Mouse (Mus musculus) kidney, postnatal 0 days (tissue): ENCODE results near the gene Ltbp2. TPM values are rescaled to one million over a fixed set of nuclear protein-coding genes. Genes with fewer than 3 reads are reported as not detected.
A peak's percentile ranks its signal among the peaks of the same experiment; 100 is the strongest.

Experiments
- ATAC-seq: fragments of 200-750 bp; cut with Nextera tagmentation; replicated peaks from 2 replicates; pipeline ENCODE4 v1.8.0; 2017; ENCODE audit warnings: low read depth, moderate number of reproducible peaks, moderate TSS enrichment, moderate library complexity; ENCODE audit not compliant: low FRiP score
- DNase-seq: peaks from one replicate; pipeline ENCODE4 v3.0.0-alpha.2; 2016; ENCODE audit warnings: low spot score
- H3K27ac ChIP-seq: fragments of 300-500 bp; sonication (generic); 2 replicates; pipeline ENCODE4 v1.5.1; 2014; ENCODE audit warnings: mild to moderate bottlenecking
- H3K27me3 ChIP-seq: fragments of 300-500 bp; sonication (generic); 2 replicates; pipeline ENCODE4 v1.6.1; 2014; ENCODE audit warnings: low read length, mixed read lengths; ENCODE audit not compliant: insufficient read depth
- H3K36me3 ChIP-seq: fragments of 300-500 bp; sonication (generic); 2 replicates; pipeline ENCODE4 v1.6.1; 2014; ENCODE audit warnings: low read length, mixed read lengths; ENCODE audit not compliant: insufficient read depth
- H3K4me1 ChIP-seq: fragments of 300-500 bp; sonication (generic); replicated peaks from 2 replicates; pipeline ENCODE4 v1.6.1; 2014; ENCODE audit warnings: antibody characterized with exemption, low read length, mixed read lengths; ENCODE audit not compliant: insufficient read depth
- H3K4me2 ChIP-seq: fragments of 300-500 bp; sonication (generic); 2 replicates; pipeline ENCODE4 v1.6.1; 2014; ENCODE audit warnings: mild to moderate bottlenecking, low read length, moderate library complexity, mixed read lengths
- H3K4me3 ChIP-seq: fragments of 300-500 bp; sonication (generic); replicated peaks from 2 replicates; pipeline ENCODE4 v1.5.1; 2014; ENCODE audit warnings: low read depth, low read length
- H3K9ac ChIP-seq: fragments of 300-500 bp; sonication (generic); 2 replicates; pipeline ENCODE4 v1.6.1; 2014; ENCODE audit warnings: low read depth, low read length
- H3K9me3 ChIP-seq: fragments of 300-500 bp; sonication (generic); replicated peaks from 2 replicates; pipeline ENCODE4 v1.6.1; 2016; ENCODE audit warnings: low read length, inconsistent platforms, mixed read lengths
- CTCF ChIP-seq: IDR thresholded peaks from 2 replicates; pipeline ENCODE4 v1.5.1; 2016; ENCODE audit warnings: antibody characterized with exemption, low read depth, mild to moderate bottlenecking, moderate library complexity
- WGBS: fragments of 180-500 bp; shearing (Covaris S2); extraction: QIAGEN DNeasy Blood & Tissue Kit; methylation state at CpG from one replicate; pipeline ENCODE4 v1.1.7; 2014; 5-methylcytosine and 5-hydroxymethylcytosine counted together
- polyA plus RNA-seq: library from polyadenylated mRNA; unstranded; fragments of >200 nt; fragmentation: Nextera tagmentation; extraction: Ambion mirVana; gene quantifications from 2 replicates; pipeline ENCODE4 v1.2.1, GENCODE M21; 2015

Gene Ltbp2
- polyA plus RNA-seq, 1 experiment from 2014 or later: 0.14 TPM

GRCm38 (mm10) chr12:84834773-84835172, 41.6 kb downstream of the Ltbp2 start:
- H3K9me3 ChIP-seq: no peaks in the 10 kb centered on the region
- H3K9ac ChIP-seq: no peak overlapping the region
- H3K4me2 ChIP-seq: no peak overlapping the region
- H3K27ac ChIP-seq: no peak overlapping the region
- no peak overlapping the region for H3K4me3 ChIP-seq
- no peaks in the 10 kb centered on the region for H3K36me3 ChIP-seq
- 74% methylated on average over 4 of the region's 4 CpGs for WGBS
- H3K4me1 ChIP-seq: no peaks in the 10 kb centered on the region
- no peaks in the 10 kb centered on the region for H3K27me3 ChIP-seq
- DNase-seq (peak; percentile 46), ATAC-seq (no peak)
- no peak for TF ChIP-seq CTCF

GRCm38 (mm10) chr12:84831648-84832047, 44.7 kb downstream of the Ltbp2 start:
- Histone ChIP-seq H3K27ac (no peak overlapping the region), H3K4me3 (no peak overlapping the region), H3K27me3 (no peaks in the 10 kb centered on the region), H3K4me1 (no peaks in the 10 kb centered on the region), H3K4me2 (no peak overlapping the region), H3K9ac (no peak overlapping the region), H3K9me3 (no peaks in the 10 kb centered on the region), H3K36me3 (no peaks in the 10 kb centered on the region)
- WGBS: 82% methylated on average over 10 of the region's 10 CpGs
- no peak for TF ChIP-seq CTCF
- no peak for DNase-seq
- ATAC-seq: no peak

GRCm38 (mm10) chr12:84831141-84831540, 45.2 kb downstream of the Ltbp2 start:
- Histone ChIP-seq H3K9ac (no peak overlapping the region), H3K36me3 (no peaks in the 10 kb centered on the region), H3K27me3 (no peaks in the 10 kb centered on the region), H3K4me2 (no peak overlapping the region), H3K4me3 (no peak overlapping the region), H3K9me3 (no peaks in the 10 kb centered on the region), H3K27ac (no peak overlapping the region), H3K4me1 (no peaks in the 10 kb centered on the region)
- no peak for TF ChIP-seq CTCF
- ATAC-seq (no peak), DNase-seq (no peak)
- WGBS: 57% methylated on average over 5 of the region's 5 CpGs

- H3K9me3 ChIP-seq: no peaks in the 10 kb centered on the region
- TF ChIP-seq CTCF: no peak
- H3K36me3 ChIP-seq: no peaks in the 10 kb centered on the region
- no peak overlapping the region for H3K4me2 ChIP-seq
- no peak overlapping the region for H3K27ac ChIP-seq
- no peaks in the 10 kb centered on the region for H3K4me1 ChIP-seq
- 90% methylated on average over 5 of the region's 5 CpGs for WGBS
- DNase-seq (no peak), ATAC-seq (no peak)
- no peak overlapping the region for H3K9ac ChIP-seq
- H3K27me3 ChIP-seq: no peaks in the 10 kb centered on the region
- H3K4me3 ChIP-seq: no peak overlapping the region
Measured at GRCm38 (mm10) chr12:84830438-84830837, 45.9 kb downstream of the Ltbp2 start.

- ATAC-seq: no peak
- H3K9ac ChIP-seq: no peak overlapping the region
- no peaks in the 10 kb centered on the region for H3K9me3 ChIP-seq
- no peak overlapping the region for H3K27ac ChIP-seq
- 75% methylated on average over 10 of the region's 10 CpGs for WGBS
- no peak overlapping the region for H3K4me2 ChIP-seq
- TF ChIP-seq CTCF: no peak
- no peaks in the 10 kb centered on the region for H3K4me1 ChIP-seq
- no peak for DNase-seq
- H3K36me3 ChIP-seq: no peaks in the 10 kb centered on the region
- H3K27me3 ChIP-seq: no peaks in the 10 kb centered on the region
- no peak overlapping the region for H3K4me3 ChIP-seq
Measured at GRCm38 (mm10) chr12:84829913-84830312, 46.4 kb downstream of the Ltbp2 start.

- TF ChIP-seq CTCF: no peak
- H3K27me3 ChIP-seq: no peaks in the 10 kb centered on the region
- WGBS: 73% methylated on average over 20 of the region's 20 CpGs
- no peak for ATAC-seq
- H3K9me3 ChIP-seq: no peaks in the 10 kb centered on the region
- no peak overlapping the region for H3K9ac ChIP-seq
- H3K4me1 ChIP-seq: no peaks in the 10 kb centered on the region
- DNase-seq: no peak
- no peaks in the 10 kb centered on the region for H3K36me3 ChIP-seq
- no peak overlapping the region for H3K4me2 ChIP-seq
- H3K4me3 ChIP-seq: no peak overlapping the region
- no peak overlapping the region for H3K27ac ChIP-seq
Measured at GRCm38 (mm10) chr12:84829109-84829724, 47.1 kb downstream of the Ltbp2 start.

GRCm38 (mm10) chr12:84827384-84827933, 48.9 kb downstream of the Ltbp2 start:
- H3K4me2 ChIP-seq: no peak overlapping the region
- 54% methylated on average over 8 of the region's 8 CpGs for WGBS
- no peaks in the 10 kb centered on the region for H3K36me3 ChIP-seq
- no peak overlapping the region for H3K4me3 ChIP-seq
- TF ChIP-seq CTCF: no peak
- no peak for DNase-seq
- no peak for ATAC-seq
- no peak overlapping the region for H3K27ac ChIP-seq
- H3K9me3 ChIP-seq: no peaks in the 10 kb centered on the region
- H3K9ac ChIP-seq: no peak overlapping the region
- no peaks in the 10 kb centered on the region for H3K27me3 ChIP-seq
- no peaks in the 10 kb centered on the region for H3K4me1 ChIP-seq
